Mouse (Mus musculus): Measurements from ENCODE around the gene Taar7b. TPM values are rescaled to one million over a fixed set of nuclear protein-coding genes. Genes with fewer than 3 reads are reported as not detected.

The Taar7b gene
- polyA plus RNA-seq (2014; fragmentation: Nextera tagmentation; extraction: Ambion mirVana) = not detected in 2 replicates

DNA sequence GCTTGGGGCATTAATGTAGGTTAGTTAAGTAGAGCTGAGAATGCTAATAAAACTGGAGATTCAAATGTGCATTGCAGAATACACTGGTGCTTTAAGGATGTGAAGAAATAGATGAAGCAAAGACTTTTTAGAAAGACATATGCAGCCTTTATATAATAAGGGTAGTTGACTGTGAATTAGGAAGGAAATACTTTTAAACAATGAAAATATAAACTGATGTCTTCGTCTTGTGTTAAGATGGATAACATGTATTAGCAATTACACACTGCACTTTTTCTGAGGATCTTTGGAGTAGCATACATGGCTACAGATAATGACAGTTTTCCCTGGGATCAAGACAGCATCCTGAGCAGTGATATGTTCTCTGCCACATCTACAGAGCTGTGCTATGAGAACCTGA is at the start of gene Taar7b:
TSS of gene Taar7b (plus strand) at position 301 of the 400 bp plus-strand sequence.
- H3K4me1 ChIP-seq (replicated peaks; ENCODE audit: control insufficient read depth, insufficient read depth, low read length) = no peaks in the 10 kb centered on the region
- ATAC-seq (replicated peaks; ENCODE audit: low FRiP score) = no peak
- 93% methylated on average over 1 of the region's 1 CpGs for WGBS

DNA sequence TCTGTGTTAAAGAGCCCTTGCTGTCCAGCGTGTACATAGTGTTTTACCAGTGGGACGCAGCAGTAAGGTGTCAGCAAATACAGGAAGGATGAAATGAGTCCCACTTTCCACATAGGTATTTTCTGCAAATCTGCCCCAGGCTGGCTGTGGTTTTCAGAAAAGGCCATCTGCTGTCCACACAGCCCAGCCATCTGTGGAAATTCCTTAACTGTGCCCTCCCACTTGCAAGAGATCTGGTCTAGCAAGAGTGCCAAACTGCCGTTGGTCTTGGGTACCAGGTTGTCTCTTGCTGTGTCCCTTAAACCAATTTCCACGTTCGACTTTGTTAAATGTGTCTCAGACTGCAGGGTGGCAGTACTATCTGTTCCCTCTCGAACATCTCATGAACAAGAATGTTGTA is 48.0 kb upstream of the Taar7b start:
- no peak overlapping the region for H3K4me3 ChIP-seq (ENCODE audit: low read depth, low read length)
- H3K4me2 ChIP-seq (ENCODE audit: low read depth, low read length, severe bottlenecking) = no peak overlapping the region
- WGBS = 86% methylated on average over 6 of the region's 6 CpGs
- H3K9me3 ChIP-seq (ENCODE audit: control insufficient read depth, low read length) = no peaks in the 10 kb centered on the region
- DNase-seq (ENCODE audit: low spot score) = no peak
- H3K4me1 ChIP-seq (replicated peaks; ENCODE audit: control insufficient read depth, insufficient read depth, low read length) = no peaks in the 10 kb centered on the region
- H3K9ac ChIP-seq (ENCODE audit: low read length) = no peak overlapping the region
- no peaks in the 10 kb centered on the region for H3K36me3 ChIP-seq (ENCODE audit: control insufficient read depth, insufficient read depth, low read length)
- no peak for ATAC-seq (replicated peaks; ENCODE audit: low FRiP score)
- no peak overlapping the region for H3K27ac ChIP-seq (ENCODE audit: low read depth, low read length)
- no peaks in the 10 kb centered on the region for H3K27me3 ChIP-seq (ENCODE audit: control insufficient read depth, insufficient read depth, low read length)

More for the DNA sequence above, at the start of gene Taar7b:
- Histone ChIP-seq H3K4me2 (ENCODE audit: low read depth, low read length, severe bottlenecking) (no peak within 1 kb of the TSS), H3K9ac (ENCODE audit: low read length) (no peak within 1 kb of the TSS), H3K27me3 (ENCODE audit: control insufficient read depth, insufficient read depth, low read length) (no peaks in the 10 kb centered on the region), H3K9me3 (ENCODE audit: control insufficient read depth, low read length) (no peaks in the 10 kb centered on the region), H3K4me3 (ENCODE audit: low read depth, low read length) (no peak within 1 kb of the TSS), H3K36me3 (ENCODE audit: control insufficient read depth, insufficient read depth, low read length) (no peaks in the 10 kb centered on the region), H3K27ac (ENCODE audit: low read depth, low read length) (no peak within 1 kb of the TSS)
- no peak for DNase-seq (ENCODE audit: low spot score)

DNA sequence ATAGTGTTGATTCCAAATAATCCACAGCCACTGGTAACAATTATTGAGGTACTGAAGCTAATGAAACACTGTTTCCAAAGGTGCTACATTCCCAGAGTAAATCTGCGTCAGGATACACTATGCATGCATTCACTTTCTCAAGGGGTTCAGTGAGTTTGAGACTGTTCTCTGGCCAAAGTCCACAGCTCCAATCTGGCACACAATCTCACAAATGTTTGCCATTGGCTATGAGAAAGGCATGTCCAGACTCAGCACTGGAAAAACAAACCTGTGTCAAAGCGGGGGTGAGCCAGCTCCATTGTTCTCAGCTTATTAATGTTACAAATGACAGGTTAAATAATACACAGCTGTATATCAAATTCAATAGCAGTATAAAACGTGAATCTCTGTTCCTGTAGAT is 40.7 kb upstream of the Taar7b start:
- Histone ChIP-seq H3K9me3 (ENCODE audit: control insufficient read depth, low read length) (no peaks in the 10 kb centered on the region), H3K27ac (ENCODE audit: low read depth, low read length) (no peak overlapping the region), H3K4me2 (ENCODE audit: low read depth, low read length, severe bottlenecking) (no peak overlapping the region), H3K4me3 (ENCODE audit: low read depth, low read length) (no peak overlapping the region), H3K36me3 (ENCODE audit: control insufficient read depth, insufficient read depth, low read length) (no peaks in the 10 kb centered on the region), H3K9ac (ENCODE audit: low read length) (no peak overlapping the region), H3K27me3 (ENCODE audit: control insufficient read depth, insufficient read depth, low read length) (no peaks in the 10 kb centered on the region), H3K4me1 (replicated peaks; ENCODE audit: control insufficient read depth, insufficient read depth, low read length) (no peaks in the 10 kb centered on the region)
- DNase-seq (ENCODE audit: low spot score) (no peak), ATAC-seq (replicated peaks; ENCODE audit: low FRiP score) (no peak)
- 75% methylated on average over 3 of the region's 3 CpGs for WGBS

DNA sequence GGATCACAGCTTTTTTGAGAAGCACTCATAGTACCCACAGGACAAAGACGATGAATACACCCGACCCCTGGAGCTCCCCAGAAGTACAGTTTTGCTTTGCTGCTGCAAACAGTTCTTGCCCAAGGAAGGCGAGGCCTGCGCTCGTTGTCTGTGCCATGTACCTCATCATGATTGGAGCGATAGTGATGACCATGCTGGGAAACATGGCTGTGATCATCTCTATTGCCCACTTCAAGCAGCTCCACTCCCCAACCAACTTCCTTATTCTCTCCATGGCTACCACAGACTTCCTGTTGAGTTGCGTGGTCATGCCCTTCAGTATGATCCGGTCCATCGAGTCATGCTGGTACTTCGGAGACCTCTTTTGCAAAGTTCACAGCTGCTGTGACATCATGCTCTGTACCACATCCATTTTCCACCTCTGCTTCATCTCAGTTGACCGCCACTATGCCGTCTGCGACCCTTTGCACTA is 39.3 kb upstream of the Taar7b start, which contains the start of gene Taar4:
TSS of gene Taar4 (plus strand) at position 51 of the 472 bp plus-strand sequence.
- no peak for ATAC-seq (replicated peaks; ENCODE audit: low FRiP score)
- Histone ChIP-seq H3K4me1 (replicated peaks; ENCODE audit: control insufficient read depth, insufficient read depth, low read length) (no peaks in the 10 kb centered on the region), H3K27me3 (ENCODE audit: control insufficient read depth, insufficient read depth, low read length) (no peaks in the 10 kb centered on the region), H3K4me3 (ENCODE audit: low read depth, low read length) (no peak within 1 kb of the TSS), H3K9me3 (ENCODE audit: control insufficient read depth, low read length) (no peaks in the 10 kb centered on the region), H3K27ac (ENCODE audit: low read depth, low read length) (no peak within 1 kb of the TSS), H3K36me3 (ENCODE audit: control insufficient read depth, insufficient read depth, low read length) (no peaks in the 10 kb centered on the region), H3K4me2 (ENCODE audit: low read depth, low read length, severe bottlenecking) (no peak within 1 kb of the TSS), H3K9ac (ENCODE audit: low read length) (no peak within 1 kb of the TSS)
- 95% methylated on average over 13 of the region's 13 CpGs for WGBS
- no peak for DNase-seq (ENCODE audit: low spot score)

GRCm38 (mm10) chr10:23963444-23963843 is 36.3 kb upstream of the Taar7b start:
- H3K4me3 ChIP-seq (ENCODE audit: low read depth, low read length) = no peak overlapping the region
- no peak overlapping the region for H3K27ac ChIP-seq (ENCODE audit: low read depth, low read length)
- 73% methylated on average over 3 of the region's 3 CpGs for WGBS
- no peak overlapping the region for H3K9ac ChIP-seq (ENCODE audit: low read length)
- H3K4me1 ChIP-seq (replicated peaks; ENCODE audit: control insufficient read depth, insufficient read depth, low read length) = no peaks in the 10 kb centered on the region
- no peak overlapping the region for H3K4me2 ChIP-seq (ENCODE audit: low read depth, low read length, severe bottlenecking)
- DNase-seq (ENCODE audit: low spot score) (no peak), ATAC-seq (replicated peaks; ENCODE audit: low FRiP score) (no peak)
- no peaks in the 10 kb centered on the region for H3K9me3 ChIP-seq (ENCODE audit: control insufficient read depth, low read length)
- no peaks in the 10 kb centered on the region for H3K36me3 ChIP-seq (ENCODE audit: control insufficient read depth, insufficient read depth, low read length)
- no peaks in the 10 kb centered on the region for H3K27me3 ChIP-seq (ENCODE audit: control insufficient read depth, insufficient read depth, low read length)

- DNase-seq (ENCODE audit: low spot score) (no peak), ATAC-seq (replicated peaks; ENCODE audit: low FRiP score) (no peak)
- Histone ChIP-seq H3K4me3 (ENCODE audit: low read depth, low read length) (no peak overlapping the region), H3K9me3 (ENCODE audit: control insufficient read depth, low read length) (no peaks in the 10 kb centered on the region), H3K27me3 (ENCODE audit: control insufficient read depth, insufficient read depth, low read length) (no peaks in the 10 kb centered on the region), H3K27ac (ENCODE audit: low read depth, low read length) (no peak overlapping the region), H3K36me3 (ENCODE audit: control insufficient read depth, insufficient read depth, low read length) (no peaks in the 10 kb centered on the region), H3K9ac (ENCODE audit: low read length) (no peak overlapping the region), H3K4me2 (ENCODE audit: low read depth, low read length, severe bottlenecking) (no peak overlapping the region), H3K4me1 (replicated peaks; ENCODE audit: control insufficient read depth, insufficient read depth, low read length) (no peaks in the 10 kb centered on the region)
- WGBS = 88% methylated on average over 6 of the region's 6 CpGs
Observed at GRCm38 (mm10) chr10:23964921-23965610, 34.7 kb upstream of the Taar7b start.

GRCm38 (mm10) chr10:23970656-23971165 is 29.0 kb upstream of the Taar7b start, which contains the start of gene Taar5:
TSS of gene Taar5 (plus strand) at chr10:23970706.
- no peak for ATAC-seq (replicated peaks; ENCODE audit: low FRiP score)
- 92% methylated on average over 11 of the region's 11 CpGs for WGBS

GRCm38 (mm10) chr10:23971256-23971655 is 28.5 kb upstream of the Taar7b start:
- H3K4me3 ChIP-seq (ENCODE audit: low read depth, low read length) = no peak overlapping the region
- no peaks in the 10 kb centered on the region for H3K4me1 ChIP-seq (replicated peaks; ENCODE audit: control insufficient read depth, insufficient read depth, low read length)
- ATAC-seq (replicated peaks; ENCODE audit: low FRiP score) = no peak
- no peaks in the 10 kb centered on the region for H3K27me3 ChIP-seq (ENCODE audit: control insufficient read depth, insufficient read depth, low read length)
- no peaks in the 10 kb centered on the region for H3K36me3 ChIP-seq (ENCODE audit: control insufficient read depth, insufficient read depth, low read length)
- H3K9ac ChIP-seq (ENCODE audit: low read length) = no peak overlapping the region
- no peak overlapping the region for H3K4me2 ChIP-seq (ENCODE audit: low read depth, low read length, severe bottlenecking)
- DNase-seq (ENCODE audit: low spot score) = no peak
- 84% methylated on average over 5 of the region's 5 CpGs for WGBS
- no peaks in the 10 kb centered on the region for H3K9me3 ChIP-seq (ENCODE audit: control insufficient read depth, low read length)
- no peak overlapping the region for H3K27ac ChIP-seq (ENCODE audit: low read depth, low read length)

More at GRCm38 (mm10) chr10:23970656-23971165, 29.0 kb upstream of the Taar7b start, which contains the start of gene Taar5:
- no peaks in the 10 kb centered on the region for H3K27me3 ChIP-seq (ENCODE audit: control insufficient read depth, insufficient read depth, low read length)
- no peaks in the 10 kb centered on the region for H3K9me3 ChIP-seq (ENCODE audit: control insufficient read depth, low read length)
- no peak within 1 kb of the TSS for H3K27ac ChIP-seq (ENCODE audit: low read depth, low read length)
- no peak within 1 kb of the TSS for H3K9ac ChIP-seq (ENCODE audit: low read length)
- no peaks in the 10 kb centered on the region for H3K36me3 ChIP-seq (ENCODE audit: control insufficient read depth, insufficient read depth, low read length)
- no peaks in the 10 kb centered on the region for H3K4me1 ChIP-seq (replicated peaks; ENCODE audit: control insufficient read depth, insufficient read depth, low read length)
- DNase-seq (ENCODE audit: low spot score) = no peak
- no peak within 1 kb of the TSS for H3K4me2 ChIP-seq (ENCODE audit: low read depth, low read length, severe bottlenecking)
- no peak within 1 kb of the TSS for H3K4me3 ChIP-seq (ENCODE audit: low read depth, low read length)

DNA sequence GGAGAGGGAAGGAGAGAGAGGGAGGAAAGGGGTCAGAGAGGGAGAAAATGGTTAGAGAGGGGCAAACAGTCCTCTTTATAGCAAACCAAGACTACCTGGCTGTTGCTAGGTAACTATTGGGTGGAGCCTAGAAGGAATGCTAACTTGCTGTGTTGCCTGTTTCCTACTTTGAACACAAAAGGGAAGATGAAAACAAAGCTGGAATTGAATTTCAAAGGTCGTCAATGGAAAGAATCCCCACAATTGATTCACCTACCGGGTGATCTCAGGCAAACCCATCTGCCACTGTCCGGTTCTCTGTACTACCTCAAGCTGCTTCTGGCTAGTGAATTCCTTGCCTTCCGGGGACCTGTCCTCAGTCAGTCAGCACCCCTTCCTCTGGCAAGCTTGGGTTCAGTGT is 21.8 kb upstream of the Taar7b start:
- WGBS = 41% methylated on average over 4 of the region's 4 CpGs
- ATAC-seq (replicated peaks; ENCODE audit: low FRiP score) (no peak), DNase-seq (ENCODE audit: low spot score) (no peak)
- Histone ChIP-seq H3K36me3 (ENCODE audit: control insufficient read depth, insufficient read depth, low read length) (no peaks in the 10 kb centered on the region), H3K4me3 (ENCODE audit: low read depth, low read length) (no peak overlapping the region), H3K4me1 (replicated peaks; ENCODE audit: control insufficient read depth, insufficient read depth, low read length) (no peaks in the 10 kb centered on the region), H3K27me3 (ENCODE audit: control insufficient read depth, insufficient read depth, low read length) (no peaks in the 10 kb centered on the region), H3K9ac (ENCODE audit: low read length) (no peak overlapping the region), H3K4me2 (ENCODE audit: low read depth, low read length, severe bottlenecking) (no peak overlapping the region), H3K27ac (ENCODE audit: low read depth, low read length) (no peak overlapping the region), H3K9me3 (ENCODE audit: control insufficient read depth, low read length) (no peaks in the 10 kb centered on the region)

Data from forebrain, embryonic 11.5 days (tissue).